Mouse (Mus musculus): ENCODE measurements around the gene C1s1.

- no peak for TF ChIP-seq CTCF (IDR thresholded peaks at IDR 0.05; ENCODE audit: extremely low read depth, insufficient read depth, low read length)
- TF ChIP-seq POLR2A (IDR thresholded peaks at IDR 0.05; ENCODE audit: extremely low read depth, insufficient read depth, low read length), result no peak
Observed at GRCm38 (mm10) chr6:124508292-124508691, 33.9 kb downstream of the C1s1 start.
